Mouse (Mus musculus) layer of hippocampus, postnatal 14 days (tissue): Measurements from ENCODE around the gene Aatf. TPM values are rescaled to one million over a fixed set of nuclear protein-coding genes. Genes with fewer than 3 reads are reported as not detected.

Source experiments
- DNase-seq, 2 experiments: peaks; one replicate each; pipeline ENCODE4 v3.0.0; 2021 to 2022; ENCODE audit warnings: low spot score in 2 of 2, mixed read lengths in 1 of 2
- total RNA-seq, 2 experiments: library from RNA; stranded (reverse); gene quantifications; 2 replicates each; pipeline ENCODE4 v1.2.3; 2021

The Aatf gene
- total RNA-seq, 2 experiments from 2014 or later: 19.8 to 23.4 TPM

- DNase-seq: no peak
Observed at GRCm38 (mm10) chr11:84376510-84377365, 136.6 kb downstream of the Aatf start.

GRCm38 (mm10) chr11:84375951-84376496, 137.3 kb downstream of the Aatf start:
- no peak for DNase-seq

- DNase-seq: no peak
Observed at GRCm38 (mm10) chr11:84373122-84373521, 140.2 kb downstream of the Aatf start.

Other genes with a start within 250 kb of the Aatf start
- gene Lhx1, start 12.0 kb upstream of the Aatf start, total RNA-seq: 1 to 10 TPM in 1 of 2 experiments, under 1 TPM in 1; 0.91 to 1.6 TPM